Mouse (Mus musculus) forebrain, postnatal 0 days (tissue): ENCODE measurements around the gene Nog. TPM values are rescaled to one million over a fixed set of nuclear protein-coding genes. Genes with fewer than 3 reads are reported as not detected.

Source experiments
- ATAC-seq: fragments of 200-750 bp; cut with Nextera tagmentation; 2 replicates; pipeline ENCODE4 v1.8.0; 2017; ENCODE audit warnings: mild to moderate bottlenecking, moderate library complexity
- DNase-seq: peaks from one replicate; pipeline ENCODE4 v3.0.0-alpha.2; 2015
- H3K27ac ChIP-seq: fragments of 300-500 bp; sonication (generic); 2 replicates; pipeline ENCODE4 v1.5.1; 2014; ENCODE audit warnings: low read depth, mild to moderate bottlenecking, antibody characterized with exemption, low read length, moderate library complexity, mixed read lengths
- H3K27me3 ChIP-seq: fragments of 300-500 bp; sonication (generic); 2 replicates; pipeline ENCODE4 v1.6.1; 2014; ENCODE audit warnings: mild to moderate bottlenecking, low read length, mixed read lengths; ENCODE audit not compliant: insufficient read depth
- H3K36me3 ChIP-seq: fragments of 300-500 bp; sonication (generic); 2 replicates; pipeline ENCODE4 v1.6.1; 2014; ENCODE audit warnings: mild to moderate bottlenecking, moderate library complexity; ENCODE audit not compliant: insufficient read depth
- H3K4me1 ChIP-seq: fragments of 300-500 bp; sonication (generic); 2 replicates; pipeline ENCODE4 v1.6.1; 2014; ENCODE audit warnings: antibody characterized with exemption; ENCODE audit not compliant: insufficient read depth
- H3K4me2 ChIP-seq: fragments of 300-500 bp; sonication (generic); 2 replicates; pipeline ENCODE4 v1.6.1; 2014; ENCODE audit warnings: low read depth, mild to moderate bottlenecking, moderate library complexity
- H3K4me3 ChIP-seq: fragments of 300-500 bp; sonication (generic); 2 replicates; pipeline ENCODE4 v1.5.1; 2014; ENCODE audit warnings: low read depth, low read length, mixed read lengths
- H3K9ac ChIP-seq: fragments of 300-500 bp; sonication (generic); 2 replicates; pipeline ENCODE4 v1.6.1; 2014; ENCODE audit warnings: mild to moderate bottlenecking
- H3K9me3 ChIP-seq: fragments of 300-500 bp; sonication (generic); 2 replicates; pipeline ENCODE4 v1.6.1; 2016; ENCODE audit warnings: low read length
- CTCF ChIP-seq: sonication (generic); IDR thresholded peaks from 2 replicates; pipeline ENCODE4 v1.5.1; 2016; ENCODE audit warnings: antibody characterized with exemption, control low read depth, low read depth
- WGBS: fragments of 180-500 bp; shearing (Covaris S2); extraction: QIAGEN DNeasy Blood & Tissue Kit; methylation state at CpG from one replicate; pipeline ENCODE4 v1.1.7; 2014; 5-methylcytosine and 5-hydroxymethylcytosine counted together
- polyA plus RNA-seq: library from polyadenylated mRNA; unstranded; fragments of >200 nt; fragmentation: Nextera tagmentation; extraction: Ambion mirVana; gene quantifications from 2 replicates; pipeline ENCODE4 v1.2.1, GENCODE M21; 2015
- total RNA-seq: library from RNA; depleted of rRNA; stranded (reverse); fragments of >200 nt; gene quantifications from 2 replicates; pipeline ENCODE4 v1.2.3, GENCODE M21; 2014

The Nog gene
- total and polyA plus RNA-seq, 2 experiments from 2014 or later, result 5.2 to 13.3 TPM

DNA sequence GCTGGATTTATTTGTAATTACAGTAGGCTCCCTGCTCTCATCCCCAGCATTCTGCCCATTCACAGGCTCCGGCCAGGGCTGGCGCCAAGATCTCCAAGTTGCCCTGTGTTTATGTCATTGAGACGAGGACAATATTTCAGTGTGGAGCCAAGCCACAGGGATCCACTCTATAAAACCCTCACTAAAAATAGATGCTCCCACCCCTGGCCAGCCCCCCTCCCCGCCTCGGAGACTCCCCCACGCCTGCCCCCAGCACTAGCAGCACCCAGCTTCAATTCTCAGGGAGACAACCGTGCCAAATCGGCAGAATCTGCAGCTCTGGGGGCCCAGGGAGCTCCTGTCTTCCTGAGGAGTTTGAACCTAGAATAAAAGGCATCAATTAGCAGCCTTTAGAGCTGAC lies 16.2 kb upstream of the Nog start:
- DNase-seq (peak; percentile 24), ATAC-seq (peak; percentile 20; the same call in 1 of the 2 replicates)
- H3K27me3 ChIP-seq, result no peaks in the 10 kb centered on the region
- 8% methylated on average over 8 of the region's 8 CpGs for WGBS
- no peaks in the 10 kb centered on the region for H3K36me3 ChIP-seq
- H3K4me3 ChIP-seq, result no peak overlapping the region
- H3K4me2 ChIP-seq, result peak overlapping the region; percentile 28
- no peaks in the 10 kb centered on the region for H3K4me1 ChIP-seq
- no peak overlapping the region for H3K27ac ChIP-seq
- no peak for TF ChIP-seq CTCF
- H3K9ac ChIP-seq, result no peak overlapping the region
- no peaks in the 10 kb centered on the region for H3K9me3 ChIP-seq

DNA sequence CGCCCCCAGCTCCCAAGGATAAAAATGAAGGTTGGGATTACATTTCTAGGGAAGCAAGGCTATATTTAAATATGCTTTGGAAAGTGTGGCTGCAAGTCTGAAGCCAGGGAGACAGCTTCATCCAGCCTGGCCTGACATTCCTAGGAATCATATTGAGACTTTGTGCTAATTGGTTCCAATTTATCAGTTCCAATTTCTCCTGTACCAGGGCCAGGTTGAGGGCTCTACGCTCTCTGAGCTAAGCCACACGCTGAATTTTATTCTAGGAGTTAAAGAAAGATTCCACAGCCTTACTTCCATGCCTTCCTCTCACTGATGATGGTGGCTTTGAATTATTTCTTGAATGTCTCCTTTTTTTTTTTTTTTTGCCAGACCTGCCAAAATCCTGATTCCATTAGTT lies 15.6 kb upstream of the Nog start:
- 48% methylated on average over 3 of the region's 3 CpGs for WGBS
- Histone ChIP-seq H3K4me3 (no peak overlapping the region), H3K9ac (no peak overlapping the region), H3K36me3 (no peaks in the 10 kb centered on the region), H3K4me2 (no peak overlapping the region), H3K27me3 (no peaks in the 10 kb centered on the region), H3K9me3 (no peaks in the 10 kb centered on the region), H3K4me1 (no peaks in the 10 kb centered on the region), H3K27ac (no peak overlapping the region)
- DNase-seq (peak; percentile 47), ATAC-seq (peak; percentile 23; the same call in 1 of the 2 replicates)
- TF ChIP-seq CTCF, result no peak

DNA sequence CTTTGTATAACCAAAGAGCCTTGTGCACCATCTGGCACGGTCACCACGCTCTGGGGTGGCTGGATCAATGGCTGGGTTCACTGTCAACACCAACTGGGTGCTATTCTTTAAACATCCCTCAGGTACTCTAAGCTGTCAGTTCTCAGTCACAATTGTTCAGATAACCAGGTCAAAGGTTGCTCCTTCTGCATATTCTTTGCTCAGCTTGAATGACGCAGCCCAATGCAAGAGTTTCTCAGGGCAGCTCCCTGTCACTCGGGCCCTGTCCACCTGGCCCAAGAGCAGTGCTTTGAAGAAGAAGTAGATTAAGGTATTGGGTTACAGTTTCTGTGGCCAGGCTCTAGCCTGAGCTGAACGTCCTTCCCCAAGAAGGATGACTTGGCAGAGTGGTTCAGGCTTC lies 12.2 kb upstream of the Nog start:
- WGBS, result 61% methylated on average over 5 of the region's 5 CpGs
- Histone ChIP-seq H3K4me1 (no peaks in the 10 kb centered on the region), H3K36me3 (no peaks in the 10 kb centered on the region), H3K9me3 (no peaks in the 10 kb centered on the region), H3K9ac (no peak overlapping the region), H3K4me2 (no peak overlapping the region), H3K27me3 (no peaks in the 10 kb centered on the region), H3K4me3 (no peak overlapping the region), H3K27ac (no peak overlapping the region)
- DNase-seq, result no peak
- no peak for TF ChIP-seq CTCF
- no peak for ATAC-seq

DNA sequence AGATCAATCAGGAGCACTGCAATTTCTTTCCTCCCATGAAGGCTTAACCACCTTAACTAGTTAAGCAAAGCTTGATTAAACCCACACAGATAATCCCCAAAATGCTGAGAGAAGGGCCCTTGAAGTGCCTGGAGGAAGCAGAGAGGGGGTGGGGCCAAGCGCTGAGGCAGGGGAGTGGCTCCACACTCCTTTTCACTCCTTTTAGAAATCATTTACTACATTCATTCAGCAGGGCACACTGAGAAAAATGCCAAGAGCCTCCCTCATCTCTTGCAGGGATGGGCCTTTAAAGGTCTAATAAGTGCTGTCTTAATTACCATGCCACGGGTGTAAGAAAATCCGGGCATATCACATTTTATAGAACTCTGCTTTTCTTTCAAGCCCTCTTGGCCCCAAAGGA lies 10.2 kb upstream of the Nog start:
- no peaks in the 10 kb centered on the region for H3K27me3 ChIP-seq
- no peaks in the 10 kb centered on the region for H3K9me3 ChIP-seq
- 3% methylated on average over 3 of the region's 3 CpGs for WGBS
- no peak overlapping the region for H3K27ac ChIP-seq
- DNase-seq (no peak), ATAC-seq (no peak)
- no peak overlapping the region for H3K9ac ChIP-seq
- no peaks in the 10 kb centered on the region for H3K36me3 ChIP-seq
- no peak overlapping the region for H3K4me2 ChIP-seq
- no peak overlapping the region for H3K4me3 ChIP-seq
- no peak for TF ChIP-seq CTCF
- H3K4me1 ChIP-seq, result no peaks in the 10 kb centered on the region

DNA sequence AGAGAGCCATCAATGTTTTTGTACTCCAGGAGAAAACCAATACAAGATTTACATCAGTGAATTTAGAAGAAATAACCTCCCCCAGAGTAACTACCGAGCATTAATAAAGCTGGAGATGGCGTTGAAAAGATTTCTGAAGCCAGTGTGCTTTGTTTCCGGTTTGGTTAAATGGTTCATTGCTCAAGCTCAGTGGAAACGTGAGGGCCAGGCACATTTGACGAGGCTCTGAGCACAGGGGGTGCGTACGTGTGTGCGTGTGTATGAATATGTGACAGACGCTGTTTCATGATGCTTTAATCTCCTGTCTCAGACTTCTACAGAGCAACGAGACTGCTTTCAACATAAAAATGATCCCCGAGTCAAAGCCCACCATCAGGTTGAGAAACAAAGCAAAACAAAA lies 8.1 kb upstream of the Nog start:
- WGBS, result 34% methylated on average over 11 of the region's 11 CpGs
- H3K4me2 ChIP-seq, result no peak overlapping the region
- no peak overlapping the region for H3K4me3 ChIP-seq
- H3K9me3 ChIP-seq, result no peaks in the 10 kb centered on the region
- ATAC-seq (no peak), DNase-seq (no peak)
- H3K4me1 ChIP-seq, result no peaks in the 10 kb centered on the region
- no peak overlapping the region for H3K27ac ChIP-seq
- H3K9ac ChIP-seq, result no peak overlapping the region
- no peaks in the 10 kb centered on the region for H3K36me3 ChIP-seq
- no peaks in the 10 kb centered on the region for H3K27me3 ChIP-seq
- no peak for TF ChIP-seq CTCF

DNA sequence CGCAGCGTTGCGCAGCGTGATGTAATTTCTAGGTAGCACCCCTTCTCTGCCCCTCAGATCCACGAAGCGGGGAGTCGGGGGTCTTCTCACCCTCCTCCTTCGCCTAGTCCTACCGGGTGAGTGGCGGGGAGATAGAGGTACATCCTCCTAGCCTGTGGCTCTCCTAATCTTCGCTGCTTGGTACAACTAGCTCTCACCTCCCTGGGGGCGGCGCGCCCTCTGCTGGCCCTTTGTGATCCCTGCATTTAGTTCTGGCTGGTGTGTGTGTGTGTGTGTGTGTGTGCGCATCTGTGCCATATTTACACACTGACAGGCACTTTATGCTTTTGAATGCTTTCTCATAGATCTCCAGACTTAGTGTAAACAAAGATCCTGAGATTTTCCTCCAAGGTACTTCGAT lies 1.3 kb upstream of the Nog start:
- H3K36me3 ChIP-seq, result no peaks in the 10 kb centered on the region
- H3K4me1 ChIP-seq, result 0 out of 2 replicates have a peak, but pooled peaks cover 10% of the 10 kb centered on the region
- peak overlapping the region; percentile 66; the same call in 1 of the 2 replicates for H3K4me3 ChIP-seq
- TF ChIP-seq CTCF, result peak; percentile 99
- no peak overlapping the region for H3K27ac ChIP-seq
- DNase-seq (peak; percentile 94), ATAC-seq (peak; percentile 83)
- 5% methylated on average over 16 of the region's 16 CpGs for WGBS
- H3K27me3 ChIP-seq, result peaks cover 6% of the 10 kb centered on the region; the same call in 1 of the 2 replicates
- no peaks in the 10 kb centered on the region for H3K9me3 ChIP-seq
- no peak overlapping the region; the same call in 1 of the 2 replicates for H3K9ac ChIP-seq
- H3K4me2 ChIP-seq, result peak overlapping the region; percentile 90

DNA sequence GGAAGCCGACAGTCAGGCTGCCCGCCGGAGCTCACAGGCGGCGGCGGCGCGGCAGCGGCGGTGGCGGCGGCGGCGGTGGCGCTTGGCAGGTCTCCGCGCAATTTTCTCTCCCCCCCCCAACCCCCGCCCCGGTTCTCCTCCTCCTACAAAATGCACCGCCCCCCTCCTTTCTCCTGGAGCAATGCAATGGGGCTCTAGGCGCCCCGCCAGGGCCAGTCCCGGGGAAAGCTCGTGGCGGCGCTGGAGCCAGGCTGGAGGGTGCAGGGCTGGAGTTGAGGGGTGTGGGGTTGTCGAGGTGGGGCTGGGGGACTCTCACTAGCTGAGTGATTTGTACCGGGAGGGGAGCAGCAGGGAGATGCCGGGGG lies 666 bp upstream of the Nog start:
- H3K4me3 ChIP-seq, result peak overlapping the region; percentile 66
- DNase-seq (peak; percentile 85), ATAC-seq (peak; percentile 70)
- H3K4me2 ChIP-seq, result peak overlapping the region; percentile 90
- peak overlapping the region; percentile 87 for H3K27ac ChIP-seq
- TF ChIP-seq CTCF, result no peak
- peaks cover 6% of the 10 kb centered on the region; the same call in 1 of the 2 replicates for H3K27me3 ChIP-seq
- H3K4me1 ChIP-seq, result 0 out of 2 replicates have a peak, but pooled peaks cover 10% of the 10 kb centered on the region
- no peaks in the 10 kb centered on the region for H3K9me3 ChIP-seq
- WGBS, result 4% methylated on average over 14 of the region's 29 CpGs
- peak overlapping the region; percentile 61 for H3K9ac ChIP-seq
- H3K36me3 ChIP-seq, result no peaks in the 10 kb centered on the region
